Mouse (Mus musculus) liver, embryonic 15.5 days (tissue): Measurements from ENCODE around the gene Spag5. TPM values are rescaled to one million over a fixed set of nuclear protein-coding genes. Genes with fewer than 3 reads are reported as not detected.

Source experiments
- ATAC-seq: fragments of 200-750 bp; cut with Nextera tagmentation; 2 replicates; pipeline ENCODE4 v1.8.0; 2017; ENCODE audit warnings: moderate number of reproducible peaks, mild to moderate bottlenecking, moderate library complexity; ENCODE audit not compliant: insufficient read depth
- H3K27ac ChIP-seq: fragments of 300-500 bp; sonication (generic); replicated peaks from 2 replicates; pipeline ENCODE4 v1.5.1; 2015; ENCODE audit warnings: mild to moderate bottlenecking, inconsistent platforms
- H3K27me3 ChIP-seq: fragments of 300-500 bp; sonication (generic); 2 replicates; pipeline ENCODE4 v1.6.1; 2015; ENCODE audit warnings: mild to moderate bottlenecking, inconsistent platforms
- H3K36me3 ChIP-seq: fragments of 300-500 bp; sonication (generic); replicated peaks from 2 replicates; pipeline ENCODE4 v1.6.1; 2015; ENCODE audit warnings: moderate library complexity, mild to moderate bottlenecking, inconsistent platforms
- H3K4me1 ChIP-seq: fragments of 300-500 bp; sonication (generic); replicated peaks from 2 replicates; pipeline ENCODE4 v1.6.1; 2015; ENCODE audit warnings: inconsistent platforms
- H3K4me2 ChIP-seq: fragments of 300-500 bp; sonication (generic); 2 replicates; pipeline ENCODE4 v1.6.1; 2015; ENCODE audit warnings: moderate library complexity, mild to moderate bottlenecking, inconsistent platforms
- H3K4me3 ChIP-seq: fragments of 300-500 bp; sonication (generic); replicated peaks from 2 replicates; pipeline ENCODE4 v1.5.1; 2015; ENCODE audit warnings: mild to moderate bottlenecking, inconsistent platforms
- H3K9ac ChIP-seq: fragments of 300-500 bp; sonication (generic); 2 replicates; pipeline ENCODE4 v1.6.1; 2015; ENCODE audit warnings: moderate library complexity, mild to moderate bottlenecking, inconsistent platforms
- H3K9me3 ChIP-seq: fragments of 300-500 bp; sonication (generic); replicated peaks from 2 replicates; pipeline ENCODE4 v1.6.1; 2016; ENCODE audit warnings: inconsistent platforms
- WGBS: fragments of 180-500 bp; shearing (Covaris S2); methylation state at CpG from one replicate; pipeline ENCODE4 v1.1.7; 2015; ENCODE audit warnings: mixed read lengths; ENCODE audit not compliant: insufficient replicate concordance; 5-methylcytosine and 5-hydroxymethylcytosine counted together
- polyA plus RNA-seq: library from polyadenylated mRNA; unstranded; fragments of >200 nt; fragmentation: Nextera tagmentation; extraction: Ambion mirVana; gene quantifications from 2 replicates; pipeline ENCODE4 v1.2.1, GENCODE M21; 2015

Gene Spag5
- polyA plus RNA-seq, 1 experiment from 2014 or later = 34.8 TPM

- Histone ChIP-seq H3K27ac (no peak overlapping the region), H3K4me1 (no peaks in the 10 kb centered on the region), H3K4me2 (no peak overlapping the region), H3K36me3 (peaks cover 91% of the 10 kb centered on the region), H3K27me3 (no peaks in the 10 kb centered on the region), H3K9ac (no peak overlapping the region), H3K4me3 (no peak overlapping the region), H3K9me3 (no peaks in the 10 kb centered on the region)
- 79% methylated on average over 4 of the region's 4 CpGs for WGBS
- ATAC-seq = no peak
Observed at GRCm38 (mm10) chr11:78279586-78279985, 21.7 kb upstream of the Spag5 start.

GRCm38 (mm10) chr11:78289146-78289763, 12.1 kb upstream of the Spag5 start:
- no peaks in the 10 kb centered on the region for H3K4me1 ChIP-seq
- H3K4me2 ChIP-seq = no peak overlapping the region
- H3K27me3 ChIP-seq = no peaks in the 10 kb centered on the region
- no peak for ATAC-seq
- no peak overlapping the region for H3K27ac ChIP-seq
- no peak overlapping the region for H3K4me3 ChIP-seq
- H3K9me3 ChIP-seq = no peaks in the 10 kb centered on the region
- H3K36me3 ChIP-seq = peaks cover 75% of the 10 kb centered on the region
- H3K9ac ChIP-seq = no peak overlapping the region
- 73% methylated on average over 7 of the region's 7 CpGs for WGBS

- Histone ChIP-seq H3K36me3 (peaks cover 62% of the 10 kb centered on the region), H3K4me1 (no peaks in the 10 kb centered on the region), H3K27ac (no peak within 1 kb of the TSS), H3K9me3 (no peaks in the 10 kb centered on the region), H3K27me3 (no peaks in the 10 kb centered on the region), H3K9ac (no peak within 1 kb of the TSS), H3K4me2 (no peak within 1 kb of the TSS), H3K4me3 (no peak within 1 kb of the TSS)
- WGBS = 84% methylated on average over 4 of the region's 4 CpGs
- ATAC-seq = no peak
Observed at GRCm38 (mm10) chr11:78290654-78291053, 10.7 kb upstream of the Spag5 start, which contains the start of gene BC030499. TSS of gene BC030499 (plus strand) at chr11:78290841.

- no peak overlapping the region for H3K27ac ChIP-seq
- H3K4me3 ChIP-seq = no peak overlapping the region
- H3K9me3 ChIP-seq = no peaks in the 10 kb centered on the region
- 73% methylated on average over 6 of the region's 6 CpGs for WGBS
- H3K36me3 ChIP-seq = peaks cover 25% of the 10 kb centered on the region
- ATAC-seq = no peak
- H3K4me2 ChIP-seq = no peak overlapping the region
- H3K4me1 ChIP-seq = no peaks in the 10 kb centered on the region
- H3K27me3 ChIP-seq = no peaks in the 10 kb centered on the region
- no peak overlapping the region for H3K9ac ChIP-seq
Observed at GRCm38 (mm10) chr11:78294585-78294984, 6.7 kb upstream of the Spag5 start.

- Histone ChIP-seq H3K4me2 (peak overlapping the region; percentile 78), H3K9me3 (no peaks in the 10 kb centered on the region), H3K27me3 (no peaks in the 10 kb centered on the region), H3K36me3 (peaks cover 29% of the 10 kb centered on the region), H3K9ac (peak overlapping the region; percentile 86), H3K4me1 (peaks cover 35% of the 10 kb centered on the region), H3K27ac (peak overlapping the region; percentile 85), H3K4me3 (peak overlapping the region; percentile 90)
- peak; percentile 5; the same call in 1 of the 2 replicates for ATAC-seq
- 73% methylated on average over 7 of the region's 7 CpGs for WGBS
Observed at GRCm38 (mm10) chr11:78300917-78301316, 412 bp upstream of the Spag5 start.

GRCm38 (mm10) chr11:78305272-78305671, 3.9 kb downstream of the Spag5 start:
- no peak overlapping the region for H3K27ac ChIP-seq
- H3K4me2 ChIP-seq = peak overlapping the region; percentile 43
- no peak overlapping the region for H3K9ac ChIP-seq
- H3K9me3 ChIP-seq = no peaks in the 10 kb centered on the region
- peak overlapping the region; percentile 23 for H3K4me3 ChIP-seq
- peaks cover 71% of the 10 kb centered on the region for H3K36me3 ChIP-seq
- ATAC-seq = no peak
- H3K27me3 ChIP-seq = no peaks in the 10 kb centered on the region
- H3K4me1 ChIP-seq = peaks cover 51% of the 10 kb centered on the region
- 83% methylated on average over 4 of the region's 4 CpGs for WGBS

- Histone ChIP-seq H3K9ac (no peak overlapping the region), H3K4me1 (peaks cover 16% of the 10 kb centered on the region), H3K27me3 (no peaks in the 10 kb centered on the region), H3K27ac (no peak overlapping the region), H3K4me3 (no peak overlapping the region), H3K36me3 (peaks cover 97% of the 10 kb centered on the region), H3K9me3 (no peaks in the 10 kb centered on the region), H3K4me2 (no peak overlapping the region)
- 92% methylated on average over 8 of the region's 8 CpGs for WGBS
- ATAC-seq = no peak
Observed at GRCm38 (mm10) chr11:78310861-78311511, 9.7 kb downstream of the Spag5 start.

- Histone ChIP-seq H3K36me3 (peaks cover 98% of the 10 kb centered on the region), H3K4me2 (no peak overlapping the region), H3K4me1 (no peaks in the 10 kb centered on the region), H3K4me3 (no peak overlapping the region), H3K27me3 (no peaks in the 10 kb centered on the region), H3K9me3 (no peaks in the 10 kb centered on the region), H3K27ac (no peak overlapping the region), H3K9ac (no peak overlapping the region)
- ATAC-seq = no peak
- 91% methylated on average over 2 of the region's 2 CpGs for WGBS
Observed at GRCm38 (mm10) chr11:78313662-78314061, 12.3 kb downstream of the Spag5 start.

- ATAC-seq = no peak
- Histone ChIP-seq H3K4me3 (no peak overlapping the region), H3K4me2 (no peak overlapping the region), H3K36me3 (peaks cover 95% of the 10 kb centered on the region), H3K9ac (no peak overlapping the region), H3K27ac (no peak overlapping the region), H3K4me1 (peaks cover 11% of the 10 kb centered on the region), H3K9me3 (no peaks in the 10 kb centered on the region), H3K27me3 (no peaks in the 10 kb centered on the region)
- WGBS = 83% methylated on average over 2 of the region's 2 CpGs
Observed at GRCm38 (mm10) chr11:78318411-78318810, 17.1 kb downstream of the Spag5 start.

- 82% methylated on average over 2 of the region's 2 CpGs for WGBS
- Histone ChIP-seq H3K9me3 (no peaks in the 10 kb centered on the region), H3K4me1 (peaks cover 16% of the 10 kb centered on the region), H3K4me3 (no peak overlapping the region), H3K4me2 (no peak overlapping the region), H3K9ac (no peak overlapping the region), H3K36me3 (peaks cover 56% of the 10 kb centered on the region), H3K27me3 (no peaks in the 10 kb centered on the region), H3K27ac (peak overlapping the region; percentile 15; the same call in 1 of the 2 replicates)
- ATAC-seq = peak; percentile 14; the same call in 1 of the 2 replicates
Observed at GRCm38 (mm10) chr11:78322076-78322831, 20.9 kb downstream of the Spag5 start.

GRCm38 (mm10) chr11:78322860-78323259, 21.5 kb downstream of the Spag5 start, which contains the start of gene Aldoc:
TSS of gene Aldoc (plus strand) at chr11:78322968.
- Histone ChIP-seq H3K36me3 (peaks cover 50% of the 10 kb centered on the region), H3K4me2 (peak within 1 kb of the TSS; percentile 55), H3K4me3 (peak within 1 kb of the TSS; percentile 28), H3K9ac (no peak within 1 kb of the TSS), H3K9me3 (no peaks in the 10 kb centered on the region), H3K27ac (peak within 1 kb of the TSS; percentile 64), H3K27me3 (no peaks in the 10 kb centered on the region), H3K4me1 (peaks cover 16% of the 10 kb centered on the region)
- ATAC-seq = peak; percentile 94
- WGBS = 5% methylated on average over 15 of the region's 15 CpGs
